Comparison of ENCODE assay signal across 22 mouse cellular contexts in genomic region chr6:15770128-15770527, GRCm38 (mm10). TPM values are rescaled to one million over a fixed set of nuclear protein-coding genes. Genes with fewer than 3 reads are reported as not detected.
DNase-seq lines count a peak whose midpoint lies in the region; ATAC-seq lines count a peak whose summit lies in the region.
"Had no signal": no experiment of that assay in that cellular context is flagged by ENCODE, and none has a peak within 500 bp of the region (broad histone marks: within the 10 kb centered on the region; RNA-seq: fewer than 3 reads in every experiment).

No protein-coding gene starts in this region.

- H3K4me1 ChIP-seq in heart, embryonic 16.5 days (ENCODE audit: control insufficient read depth, insufficient read depth, low read length): peaks cover 9% of the 10 kb centered on the region
- H3K4me1 ChIP-seq: liver, embryonic 13.5 days; midbrain, embryonic 10.5 days; neural tube, embryonic 15.5 days had no signal

- intact Hi-C loops in heart, postnatal 36 days (cut with DNase I): no loop called here

- H3K9me3 ChIP-seq in heart, embryonic 16.5 days (replicated peaks; ENCODE audit: control insufficient read depth, low read length): no peaks in the 10 kb centered on the region
- H3K9me3 ChIP-seq: G1E; liver, embryonic 13.5 days; midbrain, embryonic 10.5 days; neural tube, embryonic 15.5 days had no signal

- no peaks in the 10 kb centered on the region for H3K27me3 ChIP-seq in heart, embryonic 16.5 days (ENCODE audit: control insufficient read depth, insufficient read depth, low read length)
- H3K27me3 ChIP-seq: liver, embryonic 13.5 days; neural tube, embryonic 15.5 days had no signal

- DNase-seq in heart, adult 8-10 months (ENCODE audit: low spot score): peak; percentile 36
- no peak for DNase-seq in heart, postnatal 36 days
- DNase-seq in ovary, adult 18-20 months (ENCODE audit: low spot score): peak; percentile 5
- no peak for DNase-seq in ovary, postnatal 14 days (ENCODE audit: low spot score)
- DNase-seq in urinary bladder, postnatal 4 days (ENCODE audit: low spot score in 2 of 2): no peak
- DNase-seq in right cerebral cortex, postnatal 14 days: no peak
- DNase-seq: adrenal gland, adult 8-10 months; cerebellum, adult 11 months; forebrain, postnatal 0 days; kidney, adult 18-20 months; kidney, postnatal 25 days; layer of hippocampus, adult 9-11 months; liver, embryonic 13.5 days; lung, postnatal 36 days; retina, postnatal 1 day; thymus, postnatal 4 days had no signal

- H3K4me3 ChIP-seq in heart, embryonic 16.5 days (ENCODE audit: low read length): no peak overlapping the region
- H3K4me3 ChIP-seq: liver, embryonic 13.5 days; midbrain, embryonic 10.5 days; neural tube, embryonic 15.5 days had no signal

- H3K27ac ChIP-seq in heart, embryonic 16.5 days (ENCODE audit: low read length): 0 out of 2 replicates have a peak overlapping the region, but pooled peaks have one; percentile 4
- H3K27ac ChIP-seq: hindbrain, postnatal 0 days; liver, embryonic 13.5 days; midbrain, embryonic 10.5 days; neural tube, embryonic 15.5 days had no signal

- WGBS in heart, embryonic 16.5 days: 31% methylated on average over 8 of the region's 8 CpGs

- no peak overlapping the region for H3K4me2 ChIP-seq in heart, embryonic 16.5 days (ENCODE audit: low read depth, low read length)
- H3K4me2 ChIP-seq: liver, embryonic 13.5 days; neural tube, embryonic 15.5 days had no signal

- 0 out of 2 replicates have a peak, but pooled peaks have one; percentile 41 for ATAC-seq in heart, embryonic 16.5 days (replicated peaks; ENCODE audit: extremely low read depth, insufficient read depth, low FRiP score)
- ATAC-seq: CD4-positive, CD25-positive, alpha-beta regulatory T cell, adult 4 months; forebrain, postnatal 0 days; hindbrain, postnatal 0 days had no signal

- H3K9ac ChIP-seq in heart, embryonic 16.5 days (ENCODE audit: low read length): no peak overlapping the region
- H3K9ac ChIP-seq: forebrain, postnatal 0 days; liver, embryonic 13.5 days; neural tube, embryonic 15.5 days had no signal

- peaks cover 8% of the 10 kb centered on the region; the same call in 1 of the 2 replicates for H3K36me3 ChIP-seq in heart, embryonic 16.5 days (ENCODE audit: control insufficient read depth, insufficient read depth)
- H3K36me3 ChIP-seq: G1E; liver, embryonic 13.5 days; midbrain, embryonic 10.5 days; neural tube, embryonic 15.5 days had no signal

RNA-seq across cellular contexts. Expression of gene Mdfic, which starts 49.7 kb away (rescaled TPM):
- 10 to 100 TPM; 14.4 to 17.5 (median 15.6) TPM for total RNA-seq in heart, adult 8-10 months (2022)
- total RNA-seq in heart, postnatal 36 days (2021): 10 to 100 TPM; 15.3 to 17.9 TPM
- polyA plus RNA-seq in heart, embryonic 16.5 days (2015; fragmentation: Nextera tagmentation; extraction: Ambion mirVana): 3.9 and 4.0 TPM in 2 replicates
- polyA plus RNA-seq: G1E had no signal

Comparison
In these comparisons a context has a peak if more than half of its experiments do, and no peak if none do; other contexts are left out.
1. DNase-seq: peak in heart, adult 8-10 months (single experiment) and ovary, adult 18-20 months (single experiment); none in heart, postnatal 36 days (0 of 2), ovary, postnatal 14 days (single experiment), urinary bladder, postnatal 4 days (0 of 2) and right cerebral cortex, postnatal 14 days (single experiment).